Mouse (Mus musculus) lung, postnatal 0 days (tissue): Measurements from ENCODE around the gene Ift74.

ENCODE experiments used
- CTCF ChIP-seq: IDR thresholded peaks from 2 replicates; pipeline ENCODE4 v1.5.1; 2016; ENCODE audit warnings: antibody characterized with exemption, mild to moderate bottlenecking
- EP300 ChIP-seq: IDR thresholded peaks from 2 replicates; pipeline ENCODE4 v1.6.1; 2016; ENCODE audit warnings: antibody characterized with exemption, mild to moderate bottlenecking, control low read depth

DNA sequence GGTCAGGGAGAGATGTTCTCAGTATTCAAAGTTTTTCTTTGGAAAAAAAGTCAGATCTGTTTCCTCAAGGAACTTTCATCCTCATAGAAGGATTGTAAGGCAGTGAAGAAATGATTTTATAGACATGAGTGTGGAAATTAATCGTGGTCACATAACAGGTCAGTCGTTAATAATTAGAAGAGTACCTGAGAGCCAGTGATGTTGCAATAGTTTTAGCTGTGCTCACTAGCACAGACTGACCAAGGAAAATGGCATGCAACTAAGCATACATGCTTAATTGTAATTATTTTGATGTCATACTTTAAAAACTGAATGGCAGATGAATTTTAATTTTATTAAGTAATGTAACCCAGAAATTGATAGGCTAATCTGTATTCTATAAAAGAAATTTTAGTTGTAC, 66.4 kb downstream of the Ift74 start:
- TF ChIP-seq CTCF (no peak), EP300 (no peak)
